Mouse (Mus musculus) thymus, postnatal 10 days (tissue): ENCODE results near the gene Cntfr.

ENCODE experiments used
- DNase-seq, 2 experiments: peaks; one replicate each; pipeline ENCODE4 v3.0.0; 2021; ENCODE audit warnings: low spot score in 2 of 2

The Cntfr gene

GRCm38 (mm10) chr4:41614156-41614555 is 82.7 kb downstream of the Cntfr start:
- peak; percentile 38 to 69 for DNase-seq

DNA sequence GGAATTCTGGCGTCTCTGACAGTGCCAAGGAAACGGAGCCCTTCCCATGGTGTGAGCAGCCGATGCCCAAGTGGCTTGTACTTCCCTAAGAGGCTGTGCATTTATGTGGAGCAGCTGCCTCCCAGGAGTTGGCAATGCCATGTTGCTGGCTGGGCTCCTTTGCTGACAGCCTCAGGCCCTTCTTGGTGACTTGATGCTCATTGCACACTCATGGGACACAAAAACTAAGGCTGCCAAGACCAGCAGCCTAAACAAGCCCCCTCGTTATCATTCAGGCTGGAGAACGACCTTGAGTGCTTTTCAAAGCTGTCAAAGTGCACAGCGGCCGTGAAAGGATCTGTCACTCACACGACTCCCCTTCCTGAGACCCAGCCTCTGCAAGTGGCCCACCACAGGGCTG is 84.7 kb downstream of the Cntfr start:
- DNase-seq, result no peak

GRCm38 (mm10) chr4:41610594-41610980 is 86.3 kb downstream of the Cntfr start:
- DNase-seq, result no peak

DNA sequence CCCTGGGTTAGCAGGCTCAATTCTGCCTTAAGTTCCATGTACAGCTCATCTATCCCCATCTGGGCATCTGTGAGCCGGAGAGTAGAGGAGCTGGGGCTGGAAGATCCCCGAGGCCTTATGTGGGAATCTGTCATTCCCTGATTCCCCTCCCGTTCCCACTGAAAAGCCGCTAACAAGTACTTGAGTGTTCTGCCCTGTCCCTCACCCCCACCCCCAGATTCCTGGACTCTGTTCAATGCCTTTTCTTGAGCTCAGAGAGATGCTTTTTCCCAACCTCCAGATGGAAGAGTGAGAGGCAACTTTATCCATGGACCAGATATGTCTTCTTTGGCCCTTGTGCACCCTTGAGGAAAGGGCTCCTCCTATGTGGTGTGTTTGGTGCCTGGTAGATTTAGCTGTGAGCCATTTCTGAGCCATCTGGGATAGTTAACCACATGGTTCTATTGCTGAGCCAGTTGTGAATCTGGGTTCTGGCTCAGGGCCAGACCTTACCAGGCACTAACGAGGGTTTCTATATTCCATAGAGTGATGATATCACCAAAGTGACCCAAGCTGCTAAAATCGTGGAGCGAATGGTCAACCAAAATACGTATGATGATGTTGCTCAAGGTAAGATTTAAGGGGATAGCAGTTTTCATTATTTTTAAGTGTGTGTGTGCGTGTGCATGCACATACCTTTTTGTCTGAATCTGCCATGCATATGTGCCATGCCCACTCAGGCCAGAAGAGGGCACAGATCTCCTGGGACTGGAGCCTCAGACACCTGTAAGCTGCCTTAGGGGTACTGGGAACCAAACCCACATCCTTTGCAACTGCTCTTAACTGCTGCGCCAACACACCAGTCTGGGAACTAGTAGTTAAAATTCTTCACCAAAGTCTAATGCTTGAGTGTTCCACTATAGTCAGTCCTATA is 87.0 kb downstream of the Cntfr start:
- DNase-seq, result peak; percentile 26 to 29
